Mouse (Mus musculus) myocyte (in vitro differentiated cells): ENCODE data around the gene Krt82.
"Not testable (repeated sequence)": the region's sequence is repeated elsewhere in the genome, so short reads cannot be mapped to it uniquely, and the experiment has no call there.

ENCODE experiments used
- CEBPB ChIP-seq: IDR thresholded peaks from 2 replicates; pipeline ENCODE4 v1.6.1; 2011; ENCODE audit warnings: mild to moderate bottlenecking, moderate library complexity; ENCODE audit not compliant: poor library complexity, insufficient read depth, severe bottlenecking
- E2F4 ChIP-seq: IDR thresholded peaks from one replicate; pipeline ENCODE4 v1.6.1; 2011; ENCODE audit warnings: mild to moderate bottlenecking, control low read depth, moderate library complexity; ENCODE audit not compliant: insufficient read depth
- MAX ChIP-seq: IDR thresholded peaks from one replicate; pipeline ENCODE4 v1.6.1; 2011; ENCODE audit warnings: low read depth, mild to moderate bottlenecking, control low read depth
- MYOD1 ChIP-seq, 3 experiments: IDR thresholded peaks; one replicate each; pipeline ENCODE4 v1.6.1; 2011; ENCODE audit warnings: control low read depth in 2 of 3, low read depth in 2 of 3, mild to moderate bottlenecking in 2 of 3, moderate library complexity in 1 of 3; ENCODE audit not compliant: insufficient read length in 2 of 3, control insufficient read depth in 1 of 3
- MYOG ChIP-seq, 3 experiments: IDR thresholded peaks; one replicate each; pipeline ENCODE4 v1.6.1; 2011; ENCODE audit warnings: control low read depth in 2 of 3, low read depth in 2 of 3, mild to moderate bottlenecking in 2 of 3; ENCODE audit not compliant: insufficient read length in 2 of 3, control insufficient read depth in 1 of 3, insufficient read depth in 1 of 3
- POLR2A ChIP-seq: IDR thresholded peaks from one replicate; pipeline ENCODE4 v1.6.1; 2011; ENCODE audit warnings: low read depth, mild to moderate bottlenecking, control low read depth, moderate library complexity; ENCODE audit not compliant: insufficient read length
- POLR2AphosphoS2 ChIP-seq: IDR thresholded peaks from one replicate; pipeline ENCODE4 v1.6.1; 2011; ENCODE audit warnings: low read depth, control low read depth; ENCODE audit not compliant: insufficient read length
- TCF12 ChIP-seq: IDR thresholded peaks from one replicate; pipeline ENCODE4 v1.6.1; 2011; ENCODE audit warnings: mild to moderate bottlenecking, control low read depth; ENCODE audit not compliant: poor library complexity, insufficient read depth, severe bottlenecking
- USF1 ChIP-seq: IDR thresholded peaks from one replicate; pipeline ENCODE4 v1.6.1; 2011; ENCODE audit warnings: low read depth, mild to moderate bottlenecking, control low read depth, moderate library complexity

GRCm38 (mm10) chr15:101517161-101517560, 33.3 kb downstream of the Krt82 start, which contains the start of gene Gm49425:
- not testable (repeated sequence) for TF ChIP-seq MYOD1 (IDR thresholded peaks at IDR 0.05; ENCODE audit: control insufficient read depth in 1 of 3, insufficient read length in 2 of 3, low read depth in 2 of 3); TCF12; POLR2A; POLR2AphosphoS2; CEBPB; MAX; E2F4; USF1; MYOG (IDR thresholded peaks at IDR 0.05; ENCODE audit: control insufficient read depth in 1 of 3, insufficient read depth in 1 of 3, insufficient read length in 2 of 3, low read depth in 2 of 3)
